Mouse (Mus musculus): ENCODE measurements around the gene Psmb7.

DNA sequence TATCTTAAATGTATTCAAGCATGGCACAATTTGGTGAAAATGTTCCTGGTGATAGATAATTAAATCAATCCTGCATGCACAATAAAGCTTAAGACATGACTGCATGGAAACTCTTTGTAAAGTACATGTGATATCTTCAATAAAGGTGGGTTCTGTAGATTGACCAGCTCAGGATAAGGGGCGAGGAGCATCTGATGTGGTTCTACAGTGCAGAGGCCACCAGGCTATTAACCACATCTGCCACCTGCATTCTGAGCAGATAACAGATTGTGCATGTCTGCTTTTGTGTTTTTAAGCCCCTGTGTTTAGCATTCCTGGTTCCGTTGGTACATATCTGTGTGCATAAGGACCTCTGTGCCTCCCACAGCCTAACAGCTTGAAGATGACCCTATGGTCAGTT, 100.7 kb downstream of the Psmb7 start:
- no peak for TF ChIP-seq EP300 (optimal IDR thresholded peaks at IDR 0.05)
- no peak for TF ChIP-seq CTCF (IDR thresholded peaks at IDR 0.05; ENCODE audit: low read depth)
